Mouse (Mus musculus) erythroblast, embryonic 14.5 days (primary cell): ENCODE measurements around the gene Olfr1028.

Experiments used
- GATA1 ChIP-seq: IDR thresholded peaks from 2 replicates; pipeline ENCODE4 v1.6.1; 2012; ENCODE audit warnings: low read length, inconsistent platforms, mixed read lengths
- TAL1 ChIP-seq: IDR thresholded peaks from 3 replicates; pipeline ENCODE4 v1.6.1; 2012; ENCODE audit warnings: low read length, inconsistent platforms, mixed read lengths

DNA sequence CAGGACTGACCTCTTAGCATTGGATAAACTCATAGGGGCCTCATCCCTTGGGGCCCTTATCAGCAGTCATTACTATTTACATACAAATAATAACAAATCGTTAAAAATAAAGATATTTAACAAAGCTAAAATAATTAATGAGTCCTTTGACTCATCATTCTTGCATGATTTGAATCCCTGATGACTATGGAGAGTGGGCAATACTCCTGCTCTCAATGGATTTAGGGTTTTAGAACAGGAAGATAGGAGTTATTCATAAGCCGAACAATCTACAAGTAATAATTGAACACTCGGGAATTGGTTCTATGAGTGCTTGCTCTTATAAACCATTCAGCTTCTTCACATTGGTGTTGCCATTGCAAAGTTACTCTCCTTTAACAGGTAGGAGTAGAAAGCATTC lies 29.0 kb upstream of the Olfr1028 start, which contains the start of gene Olfr1026:
- TF ChIP-seq GATA1, result no peak
- TF ChIP-seq TAL1, result no peak
